Mouse (Mus musculus): ENCODE data around the gene Helq.

DNA sequence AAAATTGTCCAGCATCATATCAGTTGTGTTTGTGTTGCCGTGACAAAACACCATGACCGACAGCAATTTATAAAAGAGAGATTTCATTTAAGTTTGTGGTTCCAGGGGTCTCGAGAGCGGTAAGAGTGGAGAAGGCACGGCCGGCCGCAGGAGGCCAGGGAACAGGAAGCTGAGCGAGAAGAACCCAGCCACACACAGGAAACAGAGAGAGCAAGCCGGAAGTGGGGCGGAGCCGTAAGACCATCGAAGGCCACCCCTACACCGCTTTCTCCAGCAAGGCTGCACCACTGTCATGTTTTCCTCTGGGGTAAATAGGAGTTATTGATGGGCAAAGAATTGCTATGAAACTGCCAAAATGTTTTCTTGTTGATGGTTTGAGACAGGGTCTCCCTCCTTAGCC is 69.6 kb downstream of the Helq start:
- TF ChIP-seq CTCF (IDR thresholded peaks at IDR 0.05; ENCODE audit: borderline replicate concordance, insufficient read depth, low read depth, low read length) (no peak), POLR2A (IDR thresholded peaks at IDR 0.05; ENCODE audit: borderline replicate concordance, insufficient read depth, low read length) (no peak)
